Mouse (Mus musculus): ENCODE measurements around the gene Cox19.

GRCm38 (mm10) chr5:139352317-139352716 lies 1.1 kb upstream of the Cox19 start, which contains the start of gene Cyp2w1:
- TF ChIP-seq POLR2A (IDR thresholded peaks at IDR 0.05; ENCODE audit: borderline replicate concordance, control insufficient read depth, low read depth, low read length) (no peak), CTCF (IDR thresholded peaks at IDR 0.05; ENCODE audit: control insufficient read depth, insufficient read depth, low read length) (no peak)
